Mouse (Mus musculus): Measurements from ENCODE around the gene Plxna1. TPM values are rescaled to one million over a fixed set of nuclear protein-coding genes. Genes with fewer than 3 reads are reported as not detected.
A peak's percentile ranks its signal among the peaks of the same experiment; 100 is the strongest.

Plxna1 gene
- polyA plus RNA-seq, 1 experiment from 2014 or later = 24.3 TPM

DNA sequence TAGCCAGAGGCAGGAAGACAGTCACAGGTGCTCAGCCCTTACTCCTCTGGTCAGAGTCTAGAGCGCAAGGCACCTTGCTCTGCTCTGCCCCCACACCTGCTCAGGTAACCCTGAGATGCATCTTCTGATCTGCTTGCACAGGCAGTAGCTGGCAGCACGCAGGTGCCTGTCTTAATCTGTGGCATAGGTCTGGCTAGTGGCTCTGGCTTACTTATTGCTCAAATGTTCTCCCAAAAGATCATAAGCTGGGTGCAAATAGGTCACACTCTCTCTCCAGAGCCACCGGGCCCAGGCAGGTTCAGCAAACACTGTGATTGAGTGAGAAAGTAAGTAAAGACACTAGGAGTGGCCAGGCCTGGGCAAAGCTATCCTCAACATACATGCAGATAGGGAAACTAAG is 3.2 kb downstream of the Plxna1 start:
- peaks cover 36% of the 10 kb centered on the region for H3K36me3 ChIP-seq
- H3K9me3 ChIP-seq (replicated peaks) = no peaks in the 10 kb centered on the region
- 97% methylated on average over 3 of the region's 3 CpGs for WGBS
- peak overlapping the region; percentile 99; the same call in 1 of the 2 replicates for H3K4me3 ChIP-seq
- H3K4me1 ChIP-seq = peaks cover 84% of the 10 kb centered on the region
- H3K27ac ChIP-seq (replicated peaks) = peak overlapping the region; percentile 97; the same call in 1 of the 2 replicates
- H3K27me3 ChIP-seq (ENCODE audit: low read depth, poor library complexity, severe bottlenecking) = peaks cover 13% of the 10 kb centered on the region
- DNase-seq (ENCODE audit: low spot score) = no peak

DNA sequence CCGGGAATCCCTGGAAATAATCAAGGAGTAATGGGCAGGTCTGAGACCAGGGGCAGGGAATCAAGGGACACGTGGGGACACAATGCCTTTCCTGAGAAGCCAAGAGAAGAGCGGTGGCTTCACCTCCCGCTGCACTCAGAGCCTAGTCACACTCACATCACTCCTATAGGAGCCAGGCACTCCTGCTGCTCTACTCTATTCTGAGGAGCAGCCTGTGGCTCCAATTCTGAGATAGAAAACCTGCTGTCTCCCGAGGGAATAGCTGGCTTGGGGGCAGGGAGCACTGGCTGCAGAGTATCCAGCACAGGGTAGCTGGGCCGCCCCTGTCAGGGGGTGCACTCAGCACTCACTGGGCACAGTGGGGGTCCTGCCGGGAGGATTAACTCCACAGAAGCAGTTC is 6.8 kb downstream of the Plxna1 start:
- DNase-seq (ENCODE audit: low spot score) = no peak
- Histone ChIP-seq H3K36me3 (peaks cover 71% of the 10 kb centered on the region), H3K27me3 (ENCODE audit: low read depth, poor library complexity, severe bottlenecking) (no peaks in the 10 kb centered on the region), H3K9me3 (replicated peaks) (no peaks in the 10 kb centered on the region), H3K27ac (replicated peaks) (peak overlapping the region; percentile 61), H3K4me1 (peaks cover 97% of the 10 kb centered on the region), H3K4me3 (peak overlapping the region; percentile 14; the same call in 1 of the 2 replicates)
- WGBS = 25% methylated on average over 7 of the region's 7 CpGs

DNA sequence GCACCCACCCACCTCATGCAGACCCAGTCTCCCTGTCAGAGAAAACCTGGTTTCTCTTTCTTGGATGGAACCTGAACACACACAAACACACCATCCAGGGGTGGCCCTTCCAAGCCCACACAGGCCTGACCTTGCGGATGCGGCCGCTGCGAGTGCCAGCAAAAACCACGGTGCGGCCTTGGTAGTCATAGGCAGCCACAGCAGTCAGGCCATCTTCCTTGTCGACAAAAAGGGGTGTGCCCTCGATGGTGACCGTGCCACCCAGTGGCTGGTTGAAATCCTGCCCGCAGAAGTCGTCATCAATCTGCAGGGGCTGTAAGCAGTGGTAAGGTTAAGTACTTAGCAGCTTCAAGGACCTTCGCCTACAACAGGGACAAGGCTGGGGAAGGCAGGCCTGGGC is 7.7 kb downstream of the Plxna1 start:
- 90% methylated on average over 12 of the region's 12 CpGs for WGBS
- H3K4me3 ChIP-seq = no peak overlapping the region

DNA sequence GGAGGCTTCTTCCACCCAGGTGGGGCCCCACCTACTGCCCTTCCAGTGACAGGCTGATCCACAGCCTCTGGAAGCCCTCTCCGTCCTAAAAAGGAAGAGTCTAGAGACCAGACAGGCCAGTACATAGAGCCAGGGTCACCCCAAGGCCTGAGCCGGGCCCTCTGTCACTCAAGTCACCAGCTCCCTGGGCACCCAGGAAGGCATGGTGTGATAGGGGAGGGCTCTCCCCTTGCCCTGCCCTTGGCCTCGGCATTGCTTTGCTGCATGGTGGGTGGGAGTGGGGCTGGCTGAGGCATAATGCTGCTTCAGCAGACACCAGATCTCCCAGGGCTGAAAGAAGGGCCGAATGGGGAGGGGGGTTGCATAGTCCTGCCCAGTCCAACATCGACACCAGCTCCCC is 8.3 kb downstream of the Plxna1 start:
- H3K4me3 ChIP-seq = no peak overlapping the region
- WGBS = 87% methylated on average over 5 of the region's 5 CpGs
- H3K4me1 ChIP-seq = peaks cover 90% of the 10 kb centered on the region
- no peaks in the 10 kb centered on the region for H3K9me3 ChIP-seq (replicated peaks)
- H3K27me3 ChIP-seq (ENCODE audit: low read depth, poor library complexity, severe bottlenecking) = no peaks in the 10 kb centered on the region
- no peak for DNase-seq (ENCODE audit: low spot score)
- peak overlapping the region; percentile 25; the same call in 1 of the 2 replicates for H3K27ac ChIP-seq (replicated peaks)
- H3K36me3 ChIP-seq = peaks cover 87% of the 10 kb centered on the region

More for the DNA sequence above, 7.7 kb downstream of the Plxna1 start:
- no peak for DNase-seq (ENCODE audit: low spot score)
- Histone ChIP-seq H3K27ac (replicated peaks) (0 out of 2 replicates have a peak overlapping the region, but pooled peaks have one; percentile 61), H3K27me3 (ENCODE audit: low read depth, poor library complexity, severe bottlenecking) (no peaks in the 10 kb centered on the region), H3K36me3 (peaks cover 80% of the 10 kb centered on the region), H3K9me3 (replicated peaks) (no peaks in the 10 kb centered on the region), H3K4me1 (peaks cover 96% of the 10 kb centered on the region)

DNA sequence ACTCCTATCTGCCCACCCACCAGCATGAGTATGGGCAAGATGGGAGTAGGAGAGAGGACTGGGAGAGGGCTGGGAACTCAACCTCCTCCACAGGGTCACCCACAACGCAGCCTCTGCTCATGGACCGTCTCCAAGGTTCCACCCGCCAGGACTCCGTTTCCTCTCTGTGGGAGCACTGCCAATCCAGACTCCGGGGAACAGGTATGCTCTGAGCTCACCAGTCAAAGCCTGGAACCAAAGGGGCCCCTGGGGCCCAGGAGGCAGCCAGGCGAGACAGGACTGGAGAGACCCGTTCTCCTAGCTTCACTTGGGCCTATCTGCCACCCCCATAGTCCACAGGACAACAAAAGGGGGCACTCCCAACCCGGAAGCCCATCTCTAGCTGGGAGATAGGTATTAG is 9.3 kb downstream of the Plxna1 start:
- H3K4me3 ChIP-seq = no peak overlapping the region
- peak overlapping the region; percentile 66 for H3K27ac ChIP-seq (replicated peaks)
- 81% methylated on average over 8 of the region's 8 CpGs for WGBS
- H3K4me1 ChIP-seq = peaks cover 84% of the 10 kb centered on the region
- H3K27me3 ChIP-seq (ENCODE audit: low read depth, poor library complexity, severe bottlenecking) = no peaks in the 10 kb centered on the region
- H3K9me3 ChIP-seq (replicated peaks) = no peaks in the 10 kb centered on the region
- no peak for DNase-seq (ENCODE audit: low spot score)
- H3K36me3 ChIP-seq = peaks cover 97% of the 10 kb centered on the region

DNA sequence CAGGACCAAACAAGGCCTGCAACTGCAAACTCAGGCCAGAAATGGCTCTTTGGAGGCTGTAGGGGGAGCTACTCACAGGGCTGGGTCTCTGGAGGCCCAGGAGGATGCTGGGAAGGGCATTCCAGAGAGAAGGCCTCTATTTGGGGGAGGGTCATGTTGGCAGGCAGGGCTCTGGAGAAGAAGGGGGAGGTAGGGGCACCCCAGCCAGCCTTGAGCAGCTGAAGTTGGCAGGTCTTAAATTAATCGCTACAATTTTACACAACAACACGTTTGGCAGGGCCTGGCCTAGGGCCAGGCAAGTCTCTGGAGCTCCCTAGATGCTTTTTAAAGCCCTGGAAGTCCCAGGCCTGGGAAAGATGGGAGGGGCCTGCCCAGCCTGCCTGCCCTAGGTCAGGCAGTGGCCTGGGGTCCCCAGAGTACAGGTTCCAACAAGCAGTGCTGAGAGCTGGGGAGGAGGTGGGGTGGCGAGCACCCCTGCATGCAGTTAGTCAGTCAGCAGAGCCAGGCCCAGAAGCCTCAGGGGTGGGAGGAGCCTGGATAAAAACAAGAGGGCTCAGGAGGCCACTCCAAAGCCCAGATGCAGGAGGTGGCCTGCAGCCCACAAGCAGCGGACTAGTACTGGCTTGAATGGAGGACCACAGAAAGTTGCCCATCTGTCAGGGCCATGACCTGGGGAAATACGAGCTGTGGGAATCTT is 10.8 kb downstream of the Plxna1 start:
- peaks cover 71% of the 10 kb centered on the region for H3K4me1 ChIP-seq
- H3K4me3 ChIP-seq = no peak overlapping the region
- DNase-seq (ENCODE audit: low spot score) = no peak

DNA sequence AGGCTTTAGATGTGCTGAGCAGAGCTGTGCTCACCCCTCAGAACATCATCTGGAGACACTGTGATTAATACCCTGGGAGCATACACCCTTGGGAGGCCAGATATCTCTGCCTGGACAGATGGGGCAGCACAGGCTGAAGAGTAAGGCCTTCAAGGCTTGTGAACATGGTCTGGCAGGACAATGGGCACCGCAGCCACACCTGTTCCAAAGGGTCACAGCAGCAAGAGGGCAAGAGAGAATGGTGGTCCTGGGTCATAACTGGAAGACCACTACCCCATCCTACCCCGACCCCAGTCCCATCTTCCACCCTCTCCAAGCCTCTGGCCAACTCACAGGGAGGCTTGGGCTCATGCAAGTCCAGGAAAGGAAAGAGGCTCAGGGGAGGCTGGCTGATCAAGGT is 11.9 kb downstream of the Plxna1 start:
- peaks cover 99% of the 10 kb centered on the region for H3K36me3 ChIP-seq
- WGBS = 91% methylated on average over 2 of the region's 2 CpGs
- peaks cover 67% of the 10 kb centered on the region for H3K4me1 ChIP-seq
- no peak overlapping the region for H3K27ac ChIP-seq (replicated peaks)
- DNase-seq (ENCODE audit: low spot score) = no peak
- H3K4me3 ChIP-seq = no peak overlapping the region
- no peaks in the 10 kb centered on the region for H3K27me3 ChIP-seq (ENCODE audit: low read depth, poor library complexity, severe bottlenecking)
- H3K9me3 ChIP-seq (replicated peaks) = no peaks in the 10 kb centered on the region

More for the DNA sequence above, 10.8 kb downstream of the Plxna1 start:
- H3K9me3 ChIP-seq (replicated peaks) = no peaks in the 10 kb centered on the region
- 50% methylated on average over 5 of the region's 5 CpGs for WGBS
- peaks cover 100% of the 10 kb centered on the region for H3K36me3 ChIP-seq
- H3K27me3 ChIP-seq (ENCODE audit: low read depth, poor library complexity, severe bottlenecking) = no peaks in the 10 kb centered on the region
- peak overlapping the region; percentile 69 for H3K27ac ChIP-seq (replicated peaks)

DNA sequence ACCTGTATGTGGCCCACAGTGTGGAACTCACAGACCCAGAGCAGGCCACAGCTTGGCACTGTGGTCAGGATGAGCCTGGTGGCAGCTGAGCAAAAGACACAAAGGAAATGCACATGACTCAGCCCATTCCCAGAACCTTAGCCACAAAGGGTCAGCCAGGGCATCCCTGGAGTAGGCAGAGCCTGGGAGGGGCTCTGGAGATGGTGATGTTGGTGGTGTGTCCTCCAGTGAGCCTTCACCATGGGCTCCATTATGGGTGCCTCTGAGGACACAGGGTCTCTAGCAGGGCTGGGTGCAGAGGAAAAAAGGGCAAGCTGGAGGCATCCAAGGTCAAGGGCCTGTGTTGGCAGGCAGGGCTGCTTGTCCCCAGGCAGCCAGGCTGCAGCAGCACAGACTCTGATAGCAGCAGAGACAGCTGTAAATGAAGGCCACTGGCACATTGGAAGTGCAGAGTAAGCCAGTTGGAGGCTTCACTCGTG is 12.3 kb downstream of the Plxna1 start:
- Histone ChIP-seq H3K4me1 (peaks cover 67% of the 10 kb centered on the region), H3K36me3 (peaks cover 99% of the 10 kb centered on the region), H3K9me3 (replicated peaks) (no peaks in the 10 kb centered on the region), H3K4me3 (no peak overlapping the region), H3K27ac (replicated peaks) (no peak overlapping the region), H3K27me3 (ENCODE audit: low read depth, poor library complexity, severe bottlenecking) (no peaks in the 10 kb centered on the region)
- 81% methylated on average over 1 of the region's 1 CpGs for WGBS
- no peak for DNase-seq (ENCODE audit: low spot score)

DNA sequence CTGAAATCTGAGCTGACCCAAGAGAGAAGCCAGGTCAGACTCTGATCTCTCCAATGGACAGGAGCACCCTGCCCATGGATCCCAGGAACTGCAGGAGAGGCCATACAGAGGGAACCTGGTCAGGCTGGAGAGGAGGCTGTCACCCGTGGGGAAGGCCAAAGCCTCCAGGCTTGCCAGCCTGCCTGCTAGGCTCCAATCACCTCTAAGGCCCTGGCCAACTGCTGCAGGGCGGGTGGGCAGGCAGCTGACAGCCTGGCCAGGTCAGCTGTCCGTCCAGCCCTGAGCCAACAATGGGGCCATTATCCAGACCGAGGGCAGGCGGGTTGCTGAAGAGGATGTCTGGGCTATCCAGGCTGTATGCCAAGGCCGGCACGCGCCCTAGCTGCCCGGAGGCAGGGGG is 14.1 kb downstream of the Plxna1 start:
- peaks cover 57% of the 10 kb centered on the region for H3K4me1 ChIP-seq
- no peak for DNase-seq (ENCODE audit: low spot score)
- no peak overlapping the region for H3K27ac ChIP-seq (replicated peaks)
- WGBS = 86% methylated on average over 9 of the region's 9 CpGs
- peaks cover 97% of the 10 kb centered on the region for H3K36me3 ChIP-seq
- no peak overlapping the region for H3K4me3 ChIP-seq
- H3K9me3 ChIP-seq (replicated peaks) = no peaks in the 10 kb centered on the region
- no peaks in the 10 kb centered on the region for H3K27me3 ChIP-seq (ENCODE audit: low read depth, poor library complexity, severe bottlenecking)

DNA sequence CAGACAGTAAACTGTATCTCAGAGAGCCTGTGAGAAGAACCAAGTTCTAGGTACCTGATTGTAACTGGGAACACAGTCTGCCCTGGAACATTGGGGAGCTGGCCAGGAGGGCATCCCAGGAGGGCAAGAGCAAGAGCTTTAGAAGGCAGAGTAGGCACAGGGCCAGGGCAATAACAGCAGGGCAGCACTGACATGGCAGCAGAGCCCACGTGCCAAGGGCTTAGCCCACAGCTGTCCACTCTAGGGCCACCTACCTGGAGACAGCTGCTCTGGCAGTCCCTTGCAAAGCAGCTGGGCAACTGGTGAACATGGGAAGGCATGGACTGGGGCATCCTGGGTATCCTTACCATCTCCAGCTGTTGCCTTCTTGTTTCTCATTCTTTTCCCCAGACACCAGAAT is 14.6 kb downstream of the Plxna1 start:
- Histone ChIP-seq H3K36me3 (peaks cover 97% of the 10 kb centered on the region), H3K4me1 (peaks cover 52% of the 10 kb centered on the region), H3K27ac (replicated peaks) (no peak overlapping the region), H3K27me3 (ENCODE audit: low read depth, poor library complexity, severe bottlenecking) (no peaks in the 10 kb centered on the region), H3K9me3 (replicated peaks) (no peaks in the 10 kb centered on the region), H3K4me3 (no peak overlapping the region)
- DNase-seq (ENCODE audit: low spot score) = no peak
- 88% methylated on average over 1 of the region's 1 CpGs for WGBS

DNA sequence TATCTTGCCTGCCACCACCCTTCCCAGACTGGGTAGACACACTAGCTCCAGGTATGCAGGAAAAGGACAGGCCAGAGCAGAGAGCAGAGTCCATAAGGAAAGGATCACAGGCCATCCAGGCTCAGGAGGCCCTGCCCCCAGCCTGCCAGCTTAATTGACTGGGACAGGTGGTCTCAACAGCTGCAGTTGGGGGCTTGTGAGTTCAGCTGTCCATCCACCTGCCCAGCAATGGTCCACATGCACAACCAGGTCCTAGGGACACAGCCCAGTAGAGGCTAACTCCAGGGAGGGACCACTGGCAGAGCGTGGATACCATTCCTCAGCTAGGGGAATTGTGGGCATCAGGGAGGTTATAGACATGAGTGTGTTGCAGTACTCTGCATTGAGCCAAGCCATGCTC is 16.6 kb downstream of the Plxna1 start:
- WGBS = 93% methylated on average over 1 of the region's 1 CpGs
- Histone ChIP-seq H3K4me3 (no peak overlapping the region), H3K9me3 (replicated peaks) (no peaks in the 10 kb centered on the region), H3K27ac (replicated peaks) (peak overlapping the region; percentile 75; the same call in 1 of the 2 replicates), H3K27me3 (ENCODE audit: low read depth, poor library complexity, severe bottlenecking) (no peaks in the 10 kb centered on the region), H3K36me3 (peaks cover 97% of the 10 kb centered on the region), H3K4me1 (peaks cover 33% of the 10 kb centered on the region)
- DNase-seq (ENCODE audit: low spot score) = no peak

DNA sequence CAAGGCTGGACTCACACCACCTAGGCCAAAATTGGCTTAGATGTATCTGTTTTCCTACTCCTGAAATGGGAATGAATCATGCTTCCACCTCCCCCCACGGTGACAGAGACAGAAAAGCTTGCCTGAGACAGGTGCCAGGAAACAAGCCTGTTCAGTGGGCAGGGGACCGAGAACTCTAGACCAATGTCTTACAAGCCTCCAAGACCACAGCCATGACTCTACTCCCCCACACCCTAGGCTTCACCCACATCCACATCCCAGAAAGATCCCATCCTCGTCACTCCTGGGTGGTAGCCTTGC is 17.0 kb downstream of the Plxna1 start:
- Histone ChIP-seq H3K9me3 (replicated peaks) (no peaks in the 10 kb centered on the region), H3K36me3 (peaks cover 97% of the 10 kb centered on the region), H3K27ac (replicated peaks) (peak overlapping the region; percentile 75), H3K27me3 (ENCODE audit: low read depth, poor library complexity, severe bottlenecking) (no peaks in the 10 kb centered on the region), H3K4me1 (peaks cover 29% of the 10 kb centered on the region), H3K4me3 (no peak overlapping the region)
- WGBS = 77% methylated on average over 3 of the region's 3 CpGs
- DNase-seq (ENCODE audit: low spot score) = no peak

DNA sequence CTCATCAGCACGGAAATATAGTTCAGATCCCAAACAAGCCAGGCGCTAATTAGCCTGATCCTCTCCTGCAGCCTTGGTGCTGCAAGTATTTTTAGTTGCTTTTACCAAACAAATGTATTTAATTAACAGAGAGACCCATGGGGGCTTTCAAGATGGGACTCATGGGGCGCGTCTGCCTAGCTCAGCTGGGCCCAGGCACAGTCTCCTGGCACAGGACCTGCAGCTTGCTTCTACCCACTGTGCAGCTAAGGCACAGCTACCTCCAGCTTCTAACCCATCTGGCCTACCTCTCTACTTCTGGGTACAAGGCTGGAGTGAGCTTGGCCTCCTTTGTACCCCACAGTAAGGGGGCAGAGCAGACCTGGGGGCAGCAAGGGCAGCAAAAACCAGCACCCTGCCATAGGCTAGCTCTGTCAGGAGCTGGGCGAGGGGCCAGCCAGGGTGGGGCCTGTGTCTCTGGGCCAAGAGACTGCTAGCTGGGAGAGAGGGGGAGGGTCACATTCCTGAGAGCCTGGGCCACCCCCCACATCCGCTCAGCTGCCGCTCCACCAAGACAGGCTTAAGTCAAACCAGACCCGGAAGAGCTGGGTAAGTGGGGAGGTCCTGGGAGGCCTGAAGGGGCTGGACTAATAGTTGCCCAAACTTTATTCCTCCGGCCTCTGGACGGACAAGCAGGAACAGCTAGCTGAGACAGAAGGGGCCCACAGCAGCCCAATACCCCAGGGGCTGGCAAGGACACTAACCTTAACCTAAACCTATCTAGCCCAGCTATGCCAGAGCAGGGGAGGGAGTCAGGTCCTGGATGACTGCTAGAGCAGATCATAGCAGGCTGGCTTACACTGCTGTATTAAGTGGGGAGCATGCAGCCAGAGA is 17.6 kb downstream of the Plxna1 start:
- H3K9me3 ChIP-seq (replicated peaks) = no peaks in the 10 kb centered on the region
- peak; percentile 60 for DNase-seq (ENCODE audit: low spot score)
- H3K27me3 ChIP-seq (ENCODE audit: low read depth, poor library complexity, severe bottlenecking) = no peaks in the 10 kb centered on the region
- peaks cover 23% of the 10 kb centered on the region for H3K4me1 ChIP-seq
- WGBS = 39% methylated on average over 10 of the region's 10 CpGs
- no peak overlapping the region for H3K4me3 ChIP-seq
- peaks cover 97% of the 10 kb centered on the region for H3K36me3 ChIP-seq
- peak overlapping the region; percentile 75 for H3K27ac ChIP-seq (replicated peaks)

All from midbrain, embryonic 10.5 days (tissue).